Mouse (Mus musculus) olfactory bulb, adult 2 months (tissue): ENCODE measurements around the gene BC035947.

Experiments
- CTCF ChIP-seq: fragments of 200-500 bp; IDR thresholded peaks from 2 replicates; pipeline ENCODE4 v1.5.1; 2012; ENCODE audit warnings: low read depth, mild to moderate bottlenecking, low read length, moderate library complexity; ENCODE audit not compliant: insufficient read depth
- POLR2A ChIP-seq: fragments of 200-500 bp; IDR thresholded peaks from 2 replicates; pipeline ENCODE4 v1.6.1; 2012; ENCODE audit warnings: mild to moderate bottlenecking, low read depth, low read length, moderate library complexity; ENCODE audit not compliant: insufficient read depth

DNA sequence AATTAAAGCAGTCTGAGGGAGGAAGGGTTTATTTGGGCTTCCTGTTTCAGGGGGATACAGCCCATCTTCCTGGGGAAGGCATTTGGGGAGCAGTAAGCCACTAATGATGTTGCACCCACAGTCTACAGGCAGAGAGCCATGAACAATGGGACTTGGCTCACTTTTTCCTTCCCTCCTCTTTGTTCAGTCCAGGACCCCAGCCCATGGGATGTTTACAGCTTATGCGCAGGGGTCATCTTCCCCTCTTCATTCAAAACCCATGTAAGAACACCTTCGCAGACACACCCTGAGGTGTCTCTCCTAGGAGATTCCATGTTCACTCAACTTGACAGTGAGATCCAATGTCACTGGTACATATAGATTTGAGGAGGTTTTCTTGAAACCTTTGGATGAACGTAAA is 16.4 kb upstream of the BC035947 start:
- TF ChIP-seq CTCF (no peak), POLR2A (no peak)
